Mouse (Mus musculus) kidney, embryonic 14.5 days (tissue): ENCODE data around the gene Canx. TPM values are rescaled to one million over a fixed set of nuclear protein-coding genes. Genes with fewer than 3 reads are reported as not detected.
"Not testable (repeated sequence)": the region's sequence is repeated elsewhere in the genome, so short reads cannot be mapped to it uniquely, and the experiment has no call there.

Source experiments
- ATAC-seq: fragments of 200-750 bp; cut with Nextera tagmentation; 2 replicates; pipeline ENCODE4 v1.8.0; 2017; ENCODE audit warnings: moderate number of reproducible peaks, mild to moderate bottlenecking, moderate TSS enrichment, moderate library complexity; ENCODE audit not compliant: low FRiP score, low TSS enrichment
- H3K27ac ChIP-seq: fragments of 300-500 bp; sonication (generic); 2 replicates; pipeline ENCODE4 v1.5.1; 2014; ENCODE audit warnings: low read depth, mild to moderate bottlenecking, low read length, moderate library complexity, mixed read lengths
- H3K27me3 ChIP-seq: fragments of 300-500 bp; sonication (generic); 2 replicates; pipeline ENCODE4 v1.6.1; 2014; ENCODE audit warnings: mild to moderate bottlenecking, low read length; ENCODE audit not compliant: control insufficient read depth, insufficient read depth
- H3K36me3 ChIP-seq: fragments of 300-500 bp; sonication (generic); 2 replicates; pipeline ENCODE4 v1.6.1; 2014; ENCODE audit warnings: low read length, mixed read lengths; ENCODE audit not compliant: control insufficient read depth, insufficient read depth
- H3K4me1 ChIP-seq: fragments of 300-500 bp; sonication (generic); 2 replicates; pipeline ENCODE4 v1.6.1; 2014; ENCODE audit warnings: low read length, mixed read lengths; ENCODE audit not compliant: control insufficient read depth, insufficient read depth
- H3K4me2 ChIP-seq: fragments of 300-500 bp; sonication (generic); replicated peaks from 2 replicates; pipeline ENCODE4 v1.6.1; 2014; ENCODE audit warnings: low read depth, mild to moderate bottlenecking, low read length
- H3K4me3 ChIP-seq: fragments of 300-500 bp; sonication (generic); 2 replicates; pipeline ENCODE4 v1.5.1; 2014; ENCODE audit warnings: mild to moderate bottlenecking, low read length
- H3K9ac ChIP-seq: fragments of 300-500 bp; sonication (generic); 2 replicates; pipeline ENCODE4 v1.6.1; 2014; ENCODE audit warnings: low read depth, mild to moderate bottlenecking, low read length, moderate library complexity
- H3K9me3 ChIP-seq: fragments of 300-500 bp; sonication (generic); 2 replicates; pipeline ENCODE4 v1.6.1; 2016; ENCODE audit warnings: low read length; ENCODE audit not compliant: control insufficient read depth
- WGBS: fragments of 180-500 bp; shearing (Covaris S2); extraction: QIAGEN DNeasy Blood & Tissue Kit; methylation state at CpG from one replicate; pipeline ENCODE4 v1.1.7; 2014; 5-methylcytosine and 5-hydroxymethylcytosine counted together
- polyA plus RNA-seq: library from polyadenylated mRNA; unstranded; fragments of >200 nt; fragmentation: Nextera tagmentation; extraction: Ambion mirVana; gene quantifications from 2 replicates; pipeline ENCODE4 v1.2.1, GENCODE M21; 2014

Gene Canx
- polyA plus RNA-seq, 1 experiment from 2014 or later: 277 TPM

DNA sequence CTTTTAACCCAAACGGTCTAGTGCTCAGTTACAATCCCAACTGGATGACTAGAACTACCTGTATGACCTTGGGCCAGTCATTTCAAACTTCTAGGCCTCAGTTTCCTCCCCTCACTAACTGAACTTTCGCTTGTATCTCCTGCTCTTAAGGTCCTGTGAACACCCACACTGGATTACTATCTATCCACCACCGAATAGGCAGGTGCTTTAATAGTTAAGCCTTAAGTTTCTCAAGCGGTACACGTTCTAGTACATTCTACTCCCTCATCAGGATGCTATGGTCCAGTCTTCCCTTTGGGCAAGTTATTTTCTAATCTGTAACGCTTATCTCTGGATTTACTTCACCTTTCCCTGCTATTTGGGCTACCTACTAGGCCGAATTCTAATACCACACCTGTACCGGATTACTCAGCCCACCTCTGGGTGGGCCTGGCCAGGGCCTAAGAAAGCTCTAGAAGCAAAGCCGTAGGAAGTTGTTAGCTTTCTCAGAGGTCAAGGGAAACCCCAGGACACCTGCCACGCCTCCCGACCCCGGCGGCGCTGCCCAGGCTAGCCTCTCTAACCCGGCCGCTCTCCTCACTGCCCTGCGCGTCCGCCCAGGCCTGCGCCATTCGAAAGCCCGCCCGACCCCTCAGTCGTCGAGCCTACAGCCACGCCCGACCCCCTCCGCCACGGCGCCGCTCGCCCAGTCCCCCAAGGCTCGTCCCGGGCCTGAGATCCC, 562 bp downstream of the Canx start:
- ATAC-seq: peak; percentile 79
- Histone ChIP-seq H3K27ac (peak overlapping the region; percentile 87), H3K4me1 (peaks cover 10% of the 10 kb centered on the region), H3K36me3 (peaks cover 4% of the 10 kb centered on the region; the same call in 1 of the 2 replicates), H3K9ac (peak overlapping the region; percentile 98), H3K9me3 (no peaks in the 10 kb centered on the region), H3K27me3 (no peaks in the 10 kb centered on the region), H3K4me2 (peak overlapping the region; percentile 81), H3K4me3 (peak overlapping the region; percentile 98)
- under 1% methylated on average over 34 of the region's 34 CpGs for WGBS

DNA sequence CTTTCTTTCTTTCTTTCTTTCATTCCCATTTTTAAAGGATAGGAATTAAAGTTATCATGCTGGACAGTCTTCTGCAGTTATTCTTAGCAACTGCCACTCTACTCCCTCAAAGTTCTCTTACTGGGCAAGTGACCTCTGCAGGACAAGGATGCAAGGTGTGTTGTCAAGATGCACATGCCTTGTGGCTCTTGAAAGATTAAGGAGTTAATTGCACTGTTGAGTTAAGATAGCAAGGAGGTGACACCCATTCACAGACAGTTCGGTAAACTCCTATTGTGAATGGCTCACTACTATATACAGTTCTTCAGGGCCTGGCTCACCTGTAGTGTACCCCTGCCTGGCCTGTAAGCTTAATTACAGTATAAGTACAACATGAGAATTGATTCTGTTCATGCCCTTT, 1.6 kb downstream of the Canx start:
- no peak for ATAC-seq
- H3K9me3 ChIP-seq: no peaks in the 10 kb centered on the region

DNA sequence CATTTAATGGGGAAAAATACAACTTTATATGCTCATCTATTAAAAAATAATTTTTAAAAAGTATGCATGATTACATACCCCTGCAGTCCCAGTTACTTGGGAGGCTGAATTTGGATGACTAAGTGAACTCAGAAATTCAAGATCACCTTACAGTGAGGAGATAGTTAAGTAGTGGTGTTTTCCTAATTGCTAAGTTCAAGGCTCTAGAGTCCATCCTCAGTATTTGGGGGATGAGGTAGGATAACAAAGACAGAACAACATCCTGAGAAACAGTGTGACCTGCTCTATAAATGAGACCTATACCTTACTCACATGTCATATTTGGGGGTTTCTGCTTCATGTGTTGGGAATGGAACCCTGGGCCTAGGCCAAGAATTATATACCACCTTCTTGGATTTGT, 3.1 kb downstream of the Canx start:
- H3K36me3 ChIP-seq: peaks cover 13% of the 10 kb centered on the region; the same call in 1 of the 2 replicates
- no peak overlapping the region for H3K4me2 ChIP-seq
- H3K27ac ChIP-seq: no peak overlapping the region
- peaks cover 10% of the 10 kb centered on the region for H3K4me1 ChIP-seq
- H3K27me3 ChIP-seq: no peaks in the 10 kb centered on the region
- ATAC-seq: no peak
- no peak overlapping the region for H3K9ac ChIP-seq
- H3K4me3 ChIP-seq: no peak overlapping the region
- no peaks in the 10 kb centered on the region for H3K9me3 ChIP-seq

More for the DNA sequence above, 1.6 kb downstream of the Canx start:
- no peaks in the 10 kb centered on the region for H3K27me3 ChIP-seq
- H3K9ac ChIP-seq: peak overlapping the region; percentile 98; the same call in 1 of the 2 replicates
- peak overlapping the region; percentile 98 for H3K4me3 ChIP-seq
- H3K4me2 ChIP-seq: peak overlapping the region; percentile 81
- no peak overlapping the region for H3K27ac ChIP-seq
- WGBS: 25% methylated on average over 1 of the region's 1 CpGs
- peaks cover 11% of the 10 kb centered on the region; the same call in 1 of the 2 replicates for H3K36me3 ChIP-seq
- peaks cover 10% of the 10 kb centered on the region for H3K4me1 ChIP-seq

DNA sequence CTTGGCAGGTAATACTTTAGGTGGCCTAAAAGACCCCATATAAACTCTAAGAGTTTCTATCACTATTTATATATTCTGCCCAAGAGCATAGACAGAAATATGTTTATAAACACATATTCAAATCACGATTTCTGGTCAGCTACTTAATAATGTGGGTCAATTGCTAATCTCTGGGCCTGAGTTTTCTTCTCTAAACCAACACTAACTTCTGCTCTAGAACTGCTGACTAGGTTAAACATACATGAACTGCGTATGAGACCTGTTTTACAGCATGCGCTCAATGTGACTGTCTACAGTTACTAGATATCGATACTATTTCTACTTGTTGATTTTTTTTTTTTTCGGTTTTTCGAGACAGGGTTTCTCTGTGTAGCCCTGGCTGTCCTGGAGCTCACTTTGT, 4.2 kb downstream of the Canx start:
- Histone ChIP-seq H3K9ac (no peak overlapping the region), H3K4me1 (peaks cover 6% of the 10 kb centered on the region), H3K27ac (no peak overlapping the region), H3K4me2 (no peak overlapping the region), H3K36me3 (peaks cover 15% of the 10 kb centered on the region; the same call in 1 of the 2 replicates), H3K9me3 (no peaks in the 10 kb centered on the region), H3K4me3 (no peak overlapping the region), H3K27me3 (no peaks in the 10 kb centered on the region)
- no peak for ATAC-seq
- 91% methylated on average over 6 of the region's 6 CpGs for WGBS

DNA sequence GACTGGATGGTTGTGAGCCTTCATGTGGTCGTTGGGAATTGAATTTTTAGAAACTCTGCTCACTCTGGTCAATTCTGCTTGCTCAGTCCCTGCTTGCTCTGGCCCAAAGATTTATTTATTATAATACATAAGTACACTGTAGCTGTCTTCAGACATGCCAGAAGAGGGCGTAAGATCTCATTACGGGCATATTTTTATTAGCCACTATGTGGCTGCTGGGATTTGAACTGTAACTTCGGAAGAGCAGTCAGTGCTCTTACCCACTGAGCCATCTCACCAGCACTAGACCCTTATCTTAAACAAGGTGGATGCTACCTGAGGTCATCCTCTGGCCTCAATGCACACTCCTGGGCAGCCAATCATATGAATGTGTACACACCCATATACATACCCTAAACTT, 6.1 kb downstream of the Canx start:
- not testable (repeated sequence) for H3K27me3 ChIP-seq, H3K4me1 ChIP-seq, H3K4me3 ChIP-seq, H3K9me3 ChIP-seq, H3K9ac ChIP-seq, H3K4me2 ChIP-seq, ATAC-seq, H3K27ac ChIP-seq
- 86% methylated on average over 4 of the region's 4 CpGs for WGBS
- peaks cover 15% of the 10 kb centered on the region; the same call in 1 of the 2 replicates for H3K36me3 ChIP-seq

DNA sequence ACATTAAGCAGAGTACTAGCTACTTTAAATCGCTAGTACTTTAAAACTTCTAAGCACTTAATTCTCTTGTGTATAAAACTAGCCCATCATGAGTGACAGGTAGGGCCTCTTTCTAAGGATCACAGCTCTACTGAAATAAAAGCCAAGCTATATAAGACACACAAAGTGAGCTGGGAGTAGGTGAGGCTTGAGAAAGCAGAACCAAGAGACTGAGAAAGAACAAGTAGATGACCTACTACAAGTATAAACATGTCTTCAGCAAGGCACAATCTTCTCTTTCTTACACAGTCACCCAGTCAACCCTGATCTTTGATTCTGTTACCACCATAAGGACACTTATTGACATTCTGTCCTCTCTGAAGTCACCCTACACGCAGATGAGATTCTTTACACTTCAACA, 12.7 kb downstream of the Canx start:
- Histone ChIP-seq H3K27me3 (no peaks in the 10 kb centered on the region), H3K9me3 (no peaks in the 10 kb centered on the region), H3K27ac (no peak overlapping the region), H3K4me3 (no peak overlapping the region), H3K9ac (no peak overlapping the region), H3K36me3 (peaks cover 45% of the 10 kb centered on the region), H3K4me1 (no peaks in the 10 kb centered on the region), H3K4me2 (no peak overlapping the region)
- WGBS: 86% methylated on average over 2 of the region's 2 CpGs
- no peak for ATAC-seq

DNA sequence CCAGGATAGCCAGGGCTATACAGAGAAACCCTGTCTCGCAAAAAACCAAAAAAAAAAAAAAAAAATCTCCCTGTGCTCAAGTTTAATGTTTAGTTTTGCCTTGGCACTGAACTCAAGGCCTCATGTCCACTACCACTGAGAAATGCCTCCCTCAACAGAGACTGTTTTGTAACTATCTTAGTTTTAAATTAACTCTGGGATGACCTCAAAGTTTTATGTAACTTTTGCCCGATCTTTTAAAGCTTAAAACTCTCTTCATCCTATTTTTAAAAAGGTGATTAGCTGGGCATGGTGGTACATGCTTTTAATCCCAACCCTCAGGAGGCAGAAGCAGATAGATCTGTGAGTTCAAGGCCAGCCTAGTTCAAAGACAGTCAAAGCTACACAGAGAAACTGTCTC, 22.1 kb downstream of the Canx start:
- Histone ChIP-seq H3K4me3 (no peak overlapping the region), H3K9me3 (no peaks in the 10 kb centered on the region), H3K4me1 (no peaks in the 10 kb centered on the region), H3K27me3 (no peaks in the 10 kb centered on the region), H3K36me3 (peaks cover 99% of the 10 kb centered on the region), H3K27ac (no peak overlapping the region), H3K4me2 (no peak overlapping the region), H3K9ac (no peak overlapping the region)
- ATAC-seq: no peak
- WGBS: 91% methylated on average over 1 of the region's 2 CpGs

DNA sequence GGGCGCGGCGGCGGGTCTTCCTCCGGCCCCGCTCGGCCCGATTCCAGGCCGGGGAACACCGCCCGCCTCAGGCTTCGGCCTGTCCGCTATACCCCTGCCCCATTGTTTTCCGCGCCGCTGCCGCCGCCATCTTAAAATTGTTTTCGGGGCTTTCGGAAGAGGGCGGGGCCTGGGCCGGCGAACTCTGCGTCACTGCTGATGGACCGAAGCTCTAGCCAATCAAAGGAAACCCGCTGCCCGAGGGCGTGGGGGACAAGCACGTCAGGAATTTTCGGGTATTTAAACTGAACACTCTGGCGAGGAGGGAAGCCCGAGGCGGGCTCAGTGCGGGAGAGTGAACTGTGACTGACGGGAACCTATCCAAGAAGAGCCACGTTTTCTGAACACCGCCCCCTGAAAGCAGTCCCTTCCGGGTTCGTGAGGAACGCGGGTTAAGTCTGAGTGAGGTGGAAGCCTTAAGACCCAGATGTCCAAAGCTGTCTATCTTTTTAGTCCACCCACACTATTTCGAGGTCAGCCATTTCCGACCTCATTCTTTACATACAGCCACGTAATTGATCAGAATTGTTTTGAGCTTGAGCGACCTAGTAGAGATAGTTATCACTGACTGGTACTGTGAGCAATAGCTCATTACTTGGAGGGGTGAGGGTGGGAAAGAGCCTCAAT, 33.1 kb downstream of the Canx start, which contains the start of gene Maml1:
TSS of gene Maml1 (minus strand) at position 122 of the 666 bp plus-strand sequence.
- peak within 1 kb of the TSS; percentile 96 for H3K4me3 ChIP-seq
- ATAC-seq: peak; percentile 97
- peaks cover 10% of the 10 kb centered on the region for H3K4me1 ChIP-seq
- H3K27ac ChIP-seq: peak within 1 kb of the TSS; percentile 98
- WGBS: under 1% methylated on average over 41 of the region's 45 CpGs
- H3K9me3 ChIP-seq: no peaks in the 10 kb centered on the region
- peaks cover 35% of the 10 kb centered on the region for H3K36me3 ChIP-seq
- H3K4me2 ChIP-seq: peak within 1 kb of the TSS; percentile 72
- H3K9ac ChIP-seq: peak within 1 kb of the TSS; percentile 99
- no peaks in the 10 kb centered on the region for H3K27me3 ChIP-seq
